Mouse (Mus musculus): ENCODE measurements around the gene Mfsd8. TPM values are rescaled to one million over a fixed set of nuclear protein-coding genes. Genes with fewer than 3 reads are reported as not detected.
"Not testable (repeated sequence)": the region's sequence is repeated elsewhere in the genome, so short reads cannot be mapped to it uniquely, and the experiment has no call there.

The Mfsd8 gene
- 18.8 and 19.8 TPM in 2 replicates for polyA plus RNA-seq (2012; ENCODE audit: insufficient read depth, insufficient read length, missing spikeins)

- not testable (repeated sequence) for H3K4me1 ChIP-seq (ENCODE audit: control insufficient read depth, insufficient read depth, insufficient read length, low read length)
- Histone ChIP-seq H3K4me3 (ENCODE audit: insufficient read depth, low read depth, low read length) (peak within 1 kb of the TSS; percentile 72), H3K27ac (replicated peaks; ENCODE audit: low read depth, low read length) (peak within 1 kb of the TSS; percentile 83)
Measured at GRCm38 (mm10) chr3:40846473-40846956, at the start of gene Mfsd8. Gene Mfsd8 (minus strand): TSS chr3:40846886.

- H3K27ac ChIP-seq (replicated peaks; ENCODE audit: low read depth, low read length); H3K4me1 ChIP-seq (ENCODE audit: control insufficient read depth, insufficient read depth, insufficient read length, low read length): not testable (repeated sequence)
- H3K4me3 ChIP-seq (ENCODE audit: insufficient read depth, low read depth, low read length) = peak overlapping the region; percentile 69
Measured at GRCm38 (mm10) chr3:40894336-40894735, 47.6 kb upstream of the Mfsd8 start.

DNA sequence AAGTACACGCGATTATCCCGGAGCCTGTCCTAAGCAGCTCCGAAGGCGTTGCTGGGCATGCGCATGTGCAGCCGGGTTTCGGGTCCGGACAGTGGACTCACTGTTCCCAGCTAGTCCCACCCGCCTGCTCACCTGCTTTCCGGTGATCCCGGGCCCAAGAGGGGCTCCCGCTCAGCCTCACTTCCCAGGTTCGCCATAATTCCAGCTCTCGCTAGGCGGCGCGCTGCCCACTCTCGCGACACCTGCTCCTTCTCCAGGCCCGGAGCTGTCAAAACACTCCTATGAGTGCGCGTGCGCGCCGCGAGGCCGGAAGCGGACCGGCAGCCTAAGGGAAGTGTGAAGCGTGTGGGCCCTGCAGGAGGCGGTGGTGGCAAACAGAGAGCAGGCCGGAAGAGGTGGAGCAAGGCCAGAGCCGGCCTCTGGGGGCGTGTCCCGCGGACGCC is 47.2 kb upstream of the Mfsd8 start:
- Histone ChIP-seq H3K27ac (replicated peaks; ENCODE audit: low read depth, low read length) (peak overlapping the region; percentile 75), H3K4me3 (ENCODE audit: insufficient read depth, low read depth, low read length) (peak overlapping the region; percentile 81)
- H3K4me1 ChIP-seq (ENCODE audit: control insufficient read depth, insufficient read depth, insufficient read length, low read length) = not testable (repeated sequence)

DNA sequence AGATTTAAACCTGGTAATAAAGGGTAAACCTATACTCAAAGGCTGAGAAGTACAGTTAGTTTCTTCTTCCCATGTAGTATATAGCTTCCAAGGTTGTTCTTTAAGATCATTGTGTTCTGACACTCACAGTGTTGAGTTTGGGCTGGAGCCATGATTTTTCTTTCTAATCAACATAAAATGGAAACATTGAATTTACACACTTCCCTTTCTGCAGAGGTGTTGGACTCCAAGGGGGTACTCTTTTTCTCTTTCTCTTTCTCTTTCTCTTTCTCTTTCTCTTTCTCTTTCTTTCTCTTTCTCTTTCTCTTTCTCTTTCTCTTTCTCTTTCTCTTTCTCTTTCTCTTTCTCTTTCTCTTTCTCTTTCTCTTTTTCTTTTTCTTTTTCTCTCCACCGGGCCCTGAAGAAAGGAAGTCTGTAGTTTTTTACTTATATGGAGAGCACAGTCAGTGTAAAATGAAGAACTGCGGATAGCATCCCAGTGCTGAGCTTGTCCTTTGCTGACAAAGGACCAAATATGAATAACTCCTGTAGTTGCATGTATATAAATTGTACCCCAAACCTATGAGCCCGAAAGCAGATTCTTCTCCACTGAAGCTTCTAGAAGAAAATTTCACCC is 6.5 kb upstream of the Mfsd8 start:
- not testable (repeated sequence) for H3K27ac ChIP-seq (replicated peaks; ENCODE audit: low read depth, low read length); H3K4me3 ChIP-seq (ENCODE audit: insufficient read depth, low read depth, low read length); H3K4me1 ChIP-seq (ENCODE audit: control insufficient read depth, insufficient read depth, insufficient read length, low read length)

DNA sequence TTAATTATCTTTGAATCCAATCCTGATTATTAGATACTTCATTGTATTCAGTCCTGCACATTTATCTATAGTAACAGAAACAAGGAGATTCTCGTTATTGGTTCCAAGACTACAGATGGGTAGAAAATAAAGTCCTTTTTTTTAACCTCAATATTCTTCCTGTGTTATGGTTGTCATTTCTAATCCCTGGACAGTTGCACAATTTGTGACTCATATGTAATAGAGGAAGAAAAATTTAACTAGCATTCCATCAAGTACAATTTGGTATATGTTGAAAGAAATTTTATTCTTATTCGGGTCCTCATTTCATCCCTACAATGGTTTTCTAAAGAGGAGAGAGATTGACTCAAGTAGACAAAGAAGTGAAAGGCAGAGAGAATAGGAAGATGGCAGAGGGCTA is 1.2 kb upstream of the Mfsd8 start:
- not testable (repeated sequence) for H3K4me3 ChIP-seq (ENCODE audit: insufficient read depth, low read depth, low read length); H3K4me1 ChIP-seq (ENCODE audit: control insufficient read depth, insufficient read depth, insufficient read length, low read length); H3K27ac ChIP-seq (replicated peaks; ENCODE audit: low read depth, low read length)

GRCm38 (mm10) chr3:40847018-40847417 is 332 bp upstream of the Mfsd8 start:
- Histone ChIP-seq H3K4me3 (ENCODE audit: insufficient read depth, low read depth, low read length) (peak overlapping the region; percentile 63), H3K27ac (replicated peaks; ENCODE audit: low read depth, low read length) (peak overlapping the region; percentile 6; the same call in 1 of the 2 replicates)
- H3K4me1 ChIP-seq (ENCODE audit: control insufficient read depth, insufficient read depth, insufficient read length, low read length) = not testable (repeated sequence)

DNA sequence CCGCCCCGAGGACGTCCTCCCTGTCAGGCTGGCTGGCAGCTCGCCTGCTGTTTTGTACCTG is 101 bp upstream of the Mfsd8 start, which contains the start of gene Abhd18:
Abhd18 (plus strand) TSS at position 14 of the 61 bp plus-strand sequence.
- H3K4me1 ChIP-seq (ENCODE audit: control insufficient read depth, insufficient read depth, insufficient read length, low read length) = not testable (repeated sequence)
- H3K27ac ChIP-seq (replicated peaks; ENCODE audit: low read depth, low read length) = peak within 1 kb of the TSS; percentile 83
- H3K4me3 ChIP-seq (ENCODE audit: insufficient read depth, low read depth, low read length) = peak within 1 kb of the TSS; percentile 72

- Histone ChIP-seq H3K4me3 (ENCODE audit: insufficient read depth, low read depth, low read length) (peak overlapping the region; percentile 21), H3K27ac (replicated peaks; ENCODE audit: low read depth, low read length) (peak overlapping the region; percentile 17; the same call in 1 of the 2 replicates)
- H3K4me1 ChIP-seq (ENCODE audit: control insufficient read depth, insufficient read depth, insufficient read length, low read length) = not testable (repeated sequence)
Measured at GRCm38 (mm10) chr3:40845521-40845920, 1.2 kb downstream of the Mfsd8 start.

DNA sequence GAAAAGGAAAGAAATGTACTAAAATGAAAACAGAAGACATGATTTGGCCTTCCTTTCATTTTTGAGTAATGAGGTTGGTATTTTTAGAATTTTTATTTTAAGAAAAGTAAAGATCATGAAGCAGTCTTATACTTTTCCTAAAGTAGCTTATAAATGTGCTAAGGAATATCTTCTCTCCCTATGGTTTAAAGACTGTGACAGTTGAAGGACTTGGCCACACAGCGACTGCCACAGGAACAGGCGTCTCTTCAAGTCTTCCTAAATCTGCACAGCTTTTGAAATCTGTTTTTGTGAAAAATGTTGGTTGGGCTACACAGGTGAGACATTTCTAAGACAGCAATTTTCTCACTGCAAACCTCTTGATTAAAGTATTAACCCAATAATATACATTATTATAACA is 33.4 kb downstream of the Mfsd8 start:
- H3K4me3 ChIP-seq (ENCODE audit: insufficient read depth, low read depth, low read length) = no peak overlapping the region
- no peaks in the 10 kb centered on the region for H3K4me1 ChIP-seq (ENCODE audit: control insufficient read depth, insufficient read depth, insufficient read length, low read length)
- no peak overlapping the region for H3K27ac ChIP-seq (replicated peaks; ENCODE audit: low read depth, low read length)

- no peak overlapping the region for H3K27ac ChIP-seq (replicated peaks; ENCODE audit: low read depth, low read length)
- no peaks in the 10 kb centered on the region for H3K4me1 ChIP-seq (ENCODE audit: control insufficient read depth, insufficient read depth, insufficient read length, low read length)
- H3K4me3 ChIP-seq (ENCODE audit: insufficient read depth, low read depth, low read length) = no peak overlapping the region
Measured at GRCm38 (mm10) chr3:40809894-40810293, 36.8 kb downstream of the Mfsd8 start.

DNA sequence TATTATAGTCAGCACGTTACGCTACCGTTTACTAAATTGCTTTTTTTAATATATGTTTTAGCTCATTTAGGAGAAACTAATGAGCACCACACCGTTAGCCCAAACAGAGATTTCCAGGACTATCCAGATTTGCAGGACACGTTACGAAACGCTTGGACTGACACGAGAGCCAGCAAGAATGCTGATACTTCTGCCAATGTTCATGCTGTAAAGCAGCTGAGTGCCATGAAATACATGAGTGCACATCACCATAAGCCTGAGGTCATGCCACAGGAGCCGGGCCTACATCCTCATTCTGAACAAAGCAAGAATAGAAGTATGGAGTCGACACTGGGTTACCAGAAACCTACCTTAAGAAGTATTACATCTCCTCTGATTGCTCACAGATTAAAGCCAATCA is 38.0 kb downstream of the Mfsd8 start:
- Histone ChIP-seq H3K4me3 (ENCODE audit: insufficient read depth, low read depth, low read length) (no peak overlapping the region), H3K4me1 (ENCODE audit: control insufficient read depth, insufficient read depth, insufficient read length, low read length) (no peaks in the 10 kb centered on the region), H3K27ac (replicated peaks; ENCODE audit: low read depth, low read length) (no peak overlapping the region)

DNA sequence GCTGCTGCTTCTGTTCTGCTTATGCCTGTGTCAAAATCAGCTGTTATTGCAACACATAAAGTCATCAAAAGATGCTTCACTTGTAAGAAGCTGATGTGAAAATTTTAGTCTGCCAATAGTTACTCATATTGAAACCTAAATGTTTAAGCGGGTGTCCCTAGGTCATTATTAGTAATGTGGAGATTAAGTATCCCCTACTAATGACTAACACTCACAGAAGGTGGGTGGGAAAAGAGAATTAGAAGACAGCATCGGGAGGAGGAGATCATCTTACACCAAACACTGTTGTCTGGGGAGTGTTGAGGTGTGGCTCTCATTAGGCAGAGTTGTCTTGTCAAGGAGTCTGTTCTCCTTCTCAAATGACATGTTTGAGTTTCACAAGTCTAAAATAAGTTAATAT is 39.8 kb downstream of the Mfsd8 start:
- Histone ChIP-seq H3K27ac (replicated peaks; ENCODE audit: low read depth, low read length) (no peak overlapping the region), H3K4me1 (ENCODE audit: control insufficient read depth, insufficient read depth, insufficient read length, low read length) (no peaks in the 10 kb centered on the region), H3K4me3 (ENCODE audit: insufficient read depth, low read depth, low read length) (no peak overlapping the region)

GRCm38 (mm10) chr3:40800373-40800823 is 46.3 kb downstream of the Mfsd8 start:
- Histone ChIP-seq H3K4me3 (ENCODE audit: insufficient read depth, low read depth, low read length) (peak overlapping the region; percentile 86), H3K27ac (replicated peaks; ENCODE audit: low read depth, low read length) (no peak overlapping the region), H3K4me1 (ENCODE audit: control insufficient read depth, insufficient read depth, insufficient read length, low read length) (no peaks in the 10 kb centered on the region)

DNA sequence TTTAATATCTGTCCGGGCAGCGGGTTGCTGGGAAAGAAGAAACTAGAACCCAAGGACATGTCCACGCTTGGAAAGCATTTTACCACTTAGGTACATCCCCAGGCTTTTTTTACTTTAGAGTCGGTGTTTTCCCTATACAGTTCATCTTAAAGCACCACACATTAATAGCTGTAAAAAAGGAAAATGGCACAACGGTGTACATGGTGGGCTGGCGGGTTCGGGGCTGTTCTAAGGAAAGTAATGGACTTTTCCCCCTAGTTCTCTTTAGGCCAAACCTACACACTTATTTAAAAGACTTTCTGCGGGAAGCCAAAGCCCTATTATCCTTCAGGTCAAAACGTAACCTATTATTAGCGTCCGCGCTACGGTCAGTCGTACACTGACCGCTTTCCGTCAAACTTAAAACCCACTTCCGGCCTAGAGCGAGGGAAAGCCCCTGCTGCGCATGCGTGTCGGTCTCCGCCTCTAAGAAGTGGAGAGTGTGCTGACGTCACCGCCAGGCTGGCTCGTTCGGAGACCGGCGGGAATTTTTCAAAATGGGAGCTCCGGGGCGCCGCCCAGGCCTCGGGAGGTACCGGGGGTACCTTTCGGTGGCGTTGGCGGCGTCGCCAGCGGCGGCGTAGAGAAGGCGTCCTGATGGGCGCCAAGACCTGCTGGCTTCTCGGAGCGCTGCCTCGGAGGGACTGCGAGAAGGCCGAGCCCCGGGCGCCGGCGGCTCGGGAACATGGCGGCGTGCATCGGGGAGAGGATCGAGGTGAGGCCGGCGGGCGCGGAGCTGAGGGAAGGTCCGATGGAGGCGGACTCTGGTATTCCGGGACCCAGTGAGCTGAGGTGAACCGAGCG is 46.9 kb downstream of the Mfsd8 start, which contains the start of gene Plk4:
Plk4 (plus strand) TSS at position 490 of the 843 bp plus-strand sequence.
- H3K4me1 ChIP-seq (ENCODE audit: control insufficient read depth, insufficient read depth, insufficient read length, low read length) = no peaks in the 10 kb centered on the region
- peak within 1 kb of the TSS; percentile 86 for H3K4me3 ChIP-seq (ENCODE audit: insufficient read depth, low read depth, low read length)
- peak within 1 kb of the TSS; percentile 70 for H3K27ac ChIP-seq (replicated peaks; ENCODE audit: low read depth, low read length)

DNA sequence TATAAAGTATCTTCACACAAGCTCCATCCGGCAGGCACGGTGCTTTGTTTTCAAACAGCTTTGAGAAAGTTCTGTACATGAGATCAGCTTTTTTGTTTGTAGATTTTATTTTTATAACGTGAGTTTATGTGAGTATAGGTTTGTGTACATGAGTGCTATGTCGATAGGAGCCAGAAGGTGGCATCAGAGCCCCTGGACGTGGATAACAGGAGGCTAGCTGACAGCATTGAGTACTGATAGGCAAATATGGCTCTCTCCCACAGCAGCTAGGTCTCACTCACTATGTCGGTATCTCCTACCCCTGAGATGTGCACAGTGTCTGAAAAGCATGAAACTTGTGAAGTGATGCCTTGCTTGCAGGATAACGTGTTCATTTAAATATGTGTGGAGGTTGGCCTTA is 48.2 kb downstream of the Mfsd8 start:
- H3K27ac ChIP-seq (replicated peaks; ENCODE audit: low read depth, low read length) = no peak overlapping the region
- no peaks in the 10 kb centered on the region for H3K4me1 ChIP-seq (ENCODE audit: control insufficient read depth, insufficient read depth, insufficient read length, low read length)
- no peak overlapping the region for H3K4me3 ChIP-seq (ENCODE audit: insufficient read depth, low read depth, low read length)

DNA sequence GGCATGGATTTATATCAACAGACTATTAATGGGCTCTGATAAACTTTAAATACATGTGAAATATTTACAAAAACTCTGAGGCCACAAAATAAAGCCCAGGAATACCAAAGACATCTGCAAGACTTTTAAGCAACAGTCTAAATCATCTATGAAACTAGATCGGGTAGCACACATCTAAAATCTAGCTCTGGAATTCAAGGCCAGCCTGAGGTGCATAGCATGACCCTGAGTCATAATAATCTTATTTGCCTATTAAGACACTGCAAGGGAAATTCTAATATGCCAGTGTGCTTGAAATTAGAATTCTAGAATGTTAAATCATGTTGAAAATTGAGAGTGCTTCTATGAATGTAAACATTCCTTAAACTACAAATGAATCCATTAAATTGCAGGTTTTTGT is 48.6 kb downstream of the Mfsd8 start:
- Histone ChIP-seq H3K27ac (replicated peaks; ENCODE audit: low read depth, low read length) (no peak overlapping the region), H3K4me1 (ENCODE audit: control insufficient read depth, insufficient read depth, insufficient read length, low read length) (no peaks in the 10 kb centered on the region)

More for the DNA sequence above, 48.6 kb downstream of the Mfsd8 start:
- H3K4me3 ChIP-seq (ENCODE audit: insufficient read depth, low read depth, low read length) = no peak overlapping the region

All from brown adipose tissue, adult 24 weeks (tissue).